Mouse (Mus musculus) heart, embryonic 16.5 days (tissue): ENCODE data around the gene Sec1. TPM values are rescaled to one million over a fixed set of nuclear protein-coding genes. Genes with fewer than 3 reads are reported as not detected.

Experiments used
- ATAC-seq: fragments of 200-750 bp; cut with Nextera tagmentation; replicated peaks from 2 replicates; pipeline ENCODE4 v1.8.0; 2017; ENCODE audit warnings: moderate number of reproducible peaks; ENCODE audit not compliant: insufficient read depth, low FRiP score; ENCODE audit errors: extremely low read depth
- H3K27ac ChIP-seq: fragments of 300-500 bp; sonication (generic); 2 replicates; pipeline ENCODE4 v1.5.1; 2014; ENCODE audit warnings: mild to moderate bottlenecking, low read length, control low read depth, moderate library complexity
- H3K27me3 ChIP-seq: fragments of 300-500 bp; sonication (generic); 2 replicates; pipeline ENCODE4 v1.6.1; 2014; ENCODE audit warnings: low read length, mixed read lengths; ENCODE audit not compliant: control insufficient read depth, insufficient read depth
- H3K36me3 ChIP-seq: fragments of 300-500 bp; sonication (generic); 2 replicates; pipeline ENCODE4 v1.6.1; 2014; ENCODE audit not compliant: control insufficient read depth, insufficient read depth
- H3K4me1 ChIP-seq: fragments of 300-500 bp; sonication (generic); 2 replicates; pipeline ENCODE4 v1.6.1; 2014; ENCODE audit warnings: low read length, mixed read lengths; ENCODE audit not compliant: control insufficient read depth, insufficient read depth
- H3K4me2 ChIP-seq: fragments of 300-500 bp; sonication (generic); 2 replicates; pipeline ENCODE4 v1.6.1; 2014; ENCODE audit warnings: low read depth, mild to moderate bottlenecking, control low read depth, low read length
- H3K4me3 ChIP-seq: fragments of 300-500 bp; sonication (generic); 2 replicates; pipeline ENCODE4 v1.5.1; 2014; ENCODE audit warnings: mild to moderate bottlenecking, control low read depth, low read length
- H3K9ac ChIP-seq: fragments of 300-500 bp; sonication (generic); 2 replicates; pipeline ENCODE4 v1.6.1; 2014; ENCODE audit warnings: low read length, control low read depth
- H3K9me3 ChIP-seq: fragments of 300-500 bp; sonication (generic); replicated peaks from 2 replicates; pipeline ENCODE4 v1.6.1; 2016; ENCODE audit warnings: low read length; ENCODE audit not compliant: control insufficient read depth
- WGBS: fragments of 180-500 bp; shearing (Covaris S2); extraction: QIAGEN DNeasy Blood & Tissue Kit; methylation state at CpG from one replicate; pipeline ENCODE4 v1.1.7; 2014; 5-methylcytosine and 5-hydroxymethylcytosine counted together
- polyA plus RNA-seq: library from polyadenylated mRNA; unstranded; fragments of >200 nt; fragmentation: Nextera tagmentation; extraction: Ambion mirVana; gene quantifications from 2 replicates; pipeline ENCODE4 v1.2.1, GENCODE M21; 2015

The Sec1 gene
- polyA plus RNA-seq, 1 experiment from 2014 or later: 0.33 TPM

GRCm38 (mm10) chr7:45726419-45726818, 32.2 kb upstream of the Sec1 start:
- no peak overlapping the region for H3K9ac ChIP-seq
- ATAC-seq: no peak
- no peak overlapping the region for H3K27ac ChIP-seq
- no peak overlapping the region for H3K4me2 ChIP-seq
- no peaks in the 10 kb centered on the region for H3K27me3 ChIP-seq
- peaks cover 5% of the 10 kb centered on the region; the same call in 1 of the 2 replicates for H3K36me3 ChIP-seq
- H3K4me1 ChIP-seq: no peaks in the 10 kb centered on the region
- no peak overlapping the region for H3K4me3 ChIP-seq
- 87% methylated on average over 10 of the region's 10 CpGs for WGBS
- no peaks in the 10 kb centered on the region for H3K9me3 ChIP-seq

- Histone ChIP-seq H3K36me3 (peaks cover 8% of the 10 kb centered on the region), H3K27ac (no peak within 1 kb of the TSS), H3K4me2 (no peak within 1 kb of the TSS), H3K4me3 (no peak within 1 kb of the TSS), H3K27me3 (no peaks in the 10 kb centered on the region), H3K9ac (no peak within 1 kb of the TSS), H3K9me3 (no peaks in the 10 kb centered on the region), H3K4me1 (no peaks in the 10 kb centered on the region)
- no peak for ATAC-seq
- 87% methylated on average over 11 of the region's 11 CpGs for WGBS
Observed at GRCm38 (mm10) chr7:45725713-45726112, 31.5 kb upstream of the Sec1 start, which contains the start of gene Spaca4. Gene Spaca4, minus strand, starts transcription at chr7:45725813.

- 88% methylated on average over 9 of the region's 9 CpGs for WGBS
- Histone ChIP-seq H3K9ac (no peak overlapping the region), H3K36me3 (peaks cover 12% of the 10 kb centered on the region), H3K9me3 (no peaks in the 10 kb centered on the region), H3K4me1 (no peaks in the 10 kb centered on the region), H3K4me3 (no peak overlapping the region), H3K27me3 (no peaks in the 10 kb centered on the region), H3K27ac (no peak overlapping the region), H3K4me2 (no peak overlapping the region)
- no peak for ATAC-seq
Observed at GRCm38 (mm10) chr7:45725151-45725550, 30.9 kb upstream of the Sec1 start.

GRCm38 (mm10) chr7:45723781-45724180, 29.6 kb upstream of the Sec1 start:
- Histone ChIP-seq H3K27me3 (no peaks in the 10 kb centered on the region), H3K4me1 (peaks cover 11% of the 10 kb centered on the region), H3K4me3 (no peak overlapping the region), H3K4me2 (no peak overlapping the region), H3K9ac (no peak overlapping the region), H3K36me3 (peaks cover 23% of the 10 kb centered on the region), H3K27ac (no peak overlapping the region), H3K9me3 (no peaks in the 10 kb centered on the region)
- WGBS: 90% methylated on average over 14 of the region's 14 CpGs
- ATAC-seq: no peak

- Histone ChIP-seq H3K27me3 (no peaks in the 10 kb centered on the region), H3K4me2 (no peak overlapping the region), H3K9ac (no peak overlapping the region), H3K36me3 (peaks cover 23% of the 10 kb centered on the region), H3K4me3 (no peak overlapping the region), H3K4me1 (peaks cover 14% of the 10 kb centered on the region), H3K9me3 (no peaks in the 10 kb centered on the region), H3K27ac (no peak overlapping the region)
- WGBS: 89% methylated on average over 4 of the region's 4 CpGs
- no peak for ATAC-seq
Observed at GRCm38 (mm10) chr7:45723301-45723700, 29.1 kb upstream of the Sec1 start.

- Histone ChIP-seq H3K4me2 (no peak overlapping the region), H3K9ac (no peak overlapping the region), H3K27ac (no peak overlapping the region), H3K4me1 (peaks cover 14% of the 10 kb centered on the region), H3K27me3 (no peaks in the 10 kb centered on the region), H3K36me3 (peaks cover 23% of the 10 kb centered on the region), H3K4me3 (no peak overlapping the region), H3K9me3 (no peaks in the 10 kb centered on the region)
- ATAC-seq: no peak
- 71% methylated on average over 13 of the region's 13 CpGs for WGBS
Observed at GRCm38 (mm10) chr7:45722348-45722713, 28.1 kb upstream of the Sec1 start.

- Histone ChIP-seq H3K4me1 (peaks cover 16% of the 10 kb centered on the region), H3K36me3 (peaks cover 23% of the 10 kb centered on the region), H3K27me3 (no peaks in the 10 kb centered on the region), H3K9ac (no peak overlapping the region), H3K9me3 (no peaks in the 10 kb centered on the region), H3K4me2 (no peak overlapping the region), H3K4me3 (no peak overlapping the region), H3K27ac (no peak overlapping the region)
- WGBS: 64% methylated on average over 13 of the region's 13 CpGs
- ATAC-seq: no peak
Observed at GRCm38 (mm10) chr7:45721642-45722347, 27.6 kb upstream of the Sec1 start.

GRCm38 (mm10) chr7:45721234-45721571, 27.0 kb upstream of the Sec1 start:
- H3K9ac ChIP-seq: no peak overlapping the region
- ATAC-seq: no peak
- peaks cover 23% of the 10 kb centered on the region for H3K36me3 ChIP-seq
- H3K27me3 ChIP-seq: no peaks in the 10 kb centered on the region
- WGBS: 76% methylated on average over 7 of the region's 7 CpGs
- H3K4me3 ChIP-seq: no peak overlapping the region
- H3K27ac ChIP-seq: no peak overlapping the region
- H3K9me3 ChIP-seq: no peaks in the 10 kb centered on the region
- H3K4me2 ChIP-seq: no peak overlapping the region
- H3K4me1 ChIP-seq: peaks cover 22% of the 10 kb centered on the region

- peaks cover 23% of the 10 kb centered on the region for H3K36me3 ChIP-seq
- ATAC-seq: no peak
- H3K9me3 ChIP-seq: no peaks in the 10 kb centered on the region
- no peak within 1 kb of the TSS for H3K9ac ChIP-seq
- peaks cover 28% of the 10 kb centered on the region for H3K4me1 ChIP-seq
- no peak within 1 kb of the TSS for H3K4me3 ChIP-seq
- no peaks in the 10 kb centered on the region for H3K27me3 ChIP-seq
- WGBS: 76% methylated on average over 14 of the region's 14 CpGs
- H3K27ac ChIP-seq: no peak within 1 kb of the TSS
- no peak within 1 kb of the TSS for H3K4me2 ChIP-seq
Observed at GRCm38 (mm10) chr7:45720413-45721233, 26.4 kb upstream of the Sec1 start, which contains the start of gene Fam83e. Gene Fam83e, plus strand, starts transcription at chr7:45721212.
